Mouse (Mus musculus) MEL (cell line): ENCODE results near the gene Rab11a. TPM values are rescaled to one million over a fixed set of nuclear protein-coding genes. Genes with fewer than 3 reads are reported as not detected.
A peak's percentile ranks its signal among the peaks of the same experiment; 100 is the strongest.

ENCODE experiments used
- DNase-seq: peaks from one replicate; pipeline ENCODE4 v3.0.0; 2011; ENCODE audit warnings: low read depth, low spot score
- H3K27ac ChIP-seq: 2 replicates; pipeline ENCODE4 v1.5.1; 2012; ENCODE audit warnings: low read depth, mild to moderate bottlenecking, control low read depth, low read length, moderate library complexity; ENCODE audit not compliant: control insufficient read depth
- H3K27me3 ChIP-seq, 2 experiments: fragments of 150-350 bp in 1 of 2; sonication (generic) in 1 of 2; 2 replicates each; pipeline ENCODE4 v1.6.1; 2012; ENCODE audit warnings: low read length in 2 of 2, mild to moderate bottlenecking in 2 of 2, improper control_type of control experiment in 1 of 2, moderate library complexity in 1 of 2; ENCODE audit not compliant: insufficient read depth in 2 of 2, control insufficient read depth in 1 of 2
- H3K36me3 ChIP-seq, 2 experiments: 2 replicates each; pipeline ENCODE4 v1.6.1; 2012 to 2014; ENCODE audit warnings: low read length in 2 of 2, improper control_type of control experiment in 1 of 2, inconsistent platforms in 1 of 2, mild to moderate bottlenecking in 1 of 2; ENCODE audit not compliant: insufficient read depth in 2 of 2, control insufficient read depth in 1 of 2
- H3K4me1 ChIP-seq, 2 experiments: fragments of 150-350 bp in 1 of 2; sonication (generic) in 1 of 2; 2 replicates each; pipeline ENCODE4 v1.6.1; 2012; ENCODE audit warnings: low read length in 2 of 2, improper control_type of control experiment in 1 of 2, mild to moderate bottlenecking in 1 of 2; ENCODE audit not compliant: insufficient read depth in 2 of 2, control insufficient read depth in 1 of 2
- H3K4me3 ChIP-seq, 2 experiments: fragments of 150-350 bp in 1 of 2; sonication (generic) in 1 of 2; 2 replicates each; pipeline ENCODE4 v1.5.1; 2012; ENCODE audit warnings: low read depth in 2 of 2, low read length in 2 of 2, mild to moderate bottlenecking in 2 of 2, moderate library complexity in 2 of 2, control low read depth in 1 of 2, improper control_type of control experiment in 1 of 2; ENCODE audit not compliant: control insufficient read depth in 1 of 2, insufficient read depth in 1 of 2
- H3K79me2 ChIP-seq: 2 replicates; pipeline ENCODE4 v1.6.1; 2012; ENCODE audit warnings: mild to moderate bottlenecking, low read length, moderate library complexity; ENCODE audit not compliant: control insufficient read depth, poor library complexity, insufficient read depth
- H3K9ac ChIP-seq: 2 replicates; pipeline ENCODE4 v1.6.1; 2012; ENCODE audit warnings: low read depth, mild to moderate bottlenecking, control low read depth, low read length, moderate library complexity; ENCODE audit not compliant: control insufficient read depth, poor library complexity, severe bottlenecking
- H3K9me3 ChIP-seq: fragments of 150-350 bp; sonication (generic); replicated peaks from 2 replicates; pipeline ENCODE4 v1.6.1; 2012; ENCODE audit warnings: mild to moderate bottlenecking, low read length, improper control_type of control experiment, moderate library complexity; ENCODE audit not compliant: insufficient read depth
- CHD1 ChIP-seq: IDR thresholded peaks from 2 replicates; pipeline ENCODE4 v1.6.1; 2012; ENCODE audit warnings: low read depth, mild to moderate bottlenecking, inconsistent platforms, low read length, improper control_type of control experiment
- CHD2 ChIP-seq: IDR thresholded peaks from 2 replicates; pipeline ENCODE4 v1.6.1; 2011; ENCODE audit warnings: low read length, improper control_type of control experiment
- E2F4 ChIP-seq: IDR thresholded peaks from 2 replicates; pipeline ENCODE4 v1.6.1; 2011; ENCODE audit warnings: low read depth, low read length, improper control_type of control experiment, borderline replicate concordance
- ELF1 ChIP-seq: IDR thresholded peaks from 2 replicates; pipeline ENCODE4 v1.6.1; 2014; ENCODE audit warnings: low read depth, mild to moderate bottlenecking, inconsistent platforms, low read length, improper control_type of control experiment, moderate library complexity
- EP300 ChIP-seq, 2 experiments: IDR thresholded peaks; 2 replicates each; pipeline ENCODE4 v1.6.1; 2011; ENCODE audit warnings: improper control_type of control experiment in 2 of 2, low read length in 2 of 2, low read depth in 1 of 2, mild to moderate bottlenecking in 1 of 2
- GABPA ChIP-seq: IDR thresholded peaks from 2 replicates; pipeline ENCODE4 v1.6.1; 2012; ENCODE audit warnings: low read depth, mild to moderate bottlenecking, inconsistent platforms, low read length, improper control_type of control experiment, moderate library complexity
- HCFC1 ChIP-seq: IDR thresholded peaks from 2 replicates; pipeline ENCODE4 v1.6.1; 2012; ENCODE audit warnings: low read depth, mild to moderate bottlenecking, inconsistent platforms, low read length, improper control_type of control experiment, moderate library complexity
- JUND ChIP-seq: IDR thresholded peaks from 2 replicates; pipeline ENCODE4 v1.6.1; 2011; ENCODE audit warnings: low read depth, mild to moderate bottlenecking, improper control_type of control experiment, low read length
- KAT2A ChIP-seq: conservative IDR thresholded peaks from 2 replicates; pipeline ENCODE4 v1.6.1; 2012; ENCODE audit warnings: low read depth, low read length, improper control_type of control experiment, inconsistent platforms
- MAFK ChIP-seq: IDR thresholded peaks from 2 replicates; pipeline ENCODE4 v1.6.1; 2011; ENCODE audit warnings: low read depth, mild to moderate bottlenecking, low read length, improper control_type of control experiment, borderline replicate concordance
- MAX ChIP-seq: IDR thresholded peaks from 2 replicates; pipeline ENCODE4 v1.6.1; 2011; ENCODE audit warnings: low read length, improper control_type of control experiment
- MAZ ChIP-seq: IDR thresholded peaks from 2 replicates; pipeline ENCODE4 v1.6.1; 2012; ENCODE audit warnings: low read depth, mild to moderate bottlenecking, inconsistent platforms, low read length, improper control_type of control experiment
- MXI1 ChIP-seq: IDR thresholded peaks from 2 replicates; pipeline ENCODE4 v1.6.1; 2011; ENCODE audit warnings: mild to moderate bottlenecking, low read depth, low read length, improper control_type of control experiment
- MYC ChIP-seq: IDR thresholded peaks from 2 replicates; pipeline ENCODE4 v1.6.1; 2011; ENCODE audit warnings: low read depth, mild to moderate bottlenecking, low read length, improper control_type of control experiment, moderate library complexity
- NRF1 ChIP-seq: IDR thresholded peaks from 2 replicates; pipeline ENCODE4 v1.6.1; 2014; ENCODE audit warnings: low read depth, mild to moderate bottlenecking, inconsistent platforms, low read length, improper control_type of control experiment, moderate library complexity; ENCODE audit not compliant: poor library complexity, insufficient read depth, severe bottlenecking
- POLR2AphosphoS2 ChIP-seq: IDR thresholded peaks from 2 replicates; pipeline ENCODE4 v1.6.1; 2011; ENCODE audit warnings: low read length, improper control_type of control experiment
- POLR2AphosphoS5 ChIP-seq: IDR thresholded peaks from 2 replicates; pipeline ENCODE4 v1.6.1; 2012; ENCODE audit warnings: low read depth, borderline replicate concordance, mild to moderate bottlenecking, inconsistent platforms, low read length, moderate library complexity, mixed read lengths
- RAD21 ChIP-seq: IDR thresholded peaks from 2 replicates; pipeline ENCODE4 v1.6.1; 2011; ENCODE audit warnings: mild to moderate bottlenecking, low read depth, low read length, improper control_type of control experiment
- SIN3A ChIP-seq: IDR thresholded peaks from 2 replicates; pipeline ENCODE4 v1.6.1; 2012; ENCODE audit warnings: low read length, improper control_type of control experiment, inconsistent platforms
- SMC3 ChIP-seq: IDR thresholded peaks from 2 replicates; pipeline ENCODE4 v1.6.1; 2011; ENCODE audit warnings: low read depth, low read length, improper control_type of control experiment
- TAL1 ChIP-seq: IDR thresholded peaks from 2 replicates; pipeline ENCODE4 v1.6.1; 2012; ENCODE audit warnings: mild to moderate bottlenecking, inconsistent platforms, low read length, moderate library complexity, mixed read lengths
- TBP ChIP-seq: IDR thresholded peaks from 2 replicates; pipeline ENCODE4 v1.8.0; 2011; ENCODE audit warnings: low read depth, low read length, improper control_type of control experiment
- UBTF ChIP-seq: IDR thresholded peaks from 2 replicates; pipeline ENCODE4 v1.6.1; 2012; ENCODE audit warnings: low read depth, mild to moderate bottlenecking, inconsistent platforms, low read length, improper control_type of control experiment, moderate library complexity, borderline replicate concordance; ENCODE audit not compliant: insufficient read depth
- USF1 ChIP-seq: IDR thresholded peaks from 2 replicates; pipeline ENCODE4 v1.6.1; 2014; ENCODE audit warnings: low read depth, mild to moderate bottlenecking, inconsistent platforms, low read length, improper control_type of control experiment, moderate library complexity
- ZC3H11A ChIP-seq: IDR thresholded peaks from 2 replicates; pipeline ENCODE4 v1.6.1; 2012; ENCODE audit warnings: low read depth, mild to moderate bottlenecking, inconsistent platforms, low read length, improper control_type of control experiment
- ZKSCAN1 ChIP-seq: IDR thresholded peaks from 2 replicates; pipeline ENCODE4 v1.6.1; 2012; ENCODE audit warnings: low read depth, mild to moderate bottlenecking, inconsistent platforms, low read length, improper control_type of control experiment, moderate library complexity
- ZNF384 ChIP-seq: IDR thresholded peaks from 2 replicates; pipeline ENCODE4 v1.6.1; 2012; ENCODE audit warnings: low read depth, mild to moderate bottlenecking, inconsistent platforms, low read length, improper control_type of control experiment
- polyA plus RNA-seq, 2 experiments: library from polyadenylated mRNA; stranded (reverse) in 1 of 2; unstranded in 1 of 2; fragments of >175 nt in 1 of 2; fragments of >200 nt in 1 of 2; gene quantifications; 2 replicates each; pipeline versions ENCODE4 v1.2.1 to v1.2.4; 2012; ENCODE audit warnings: low replicate concordance in 2 of 2, low read depth in 1 of 2; ENCODE audit not compliant: insufficient read length in 2 of 2, insufficient read depth in 1 of 2, missing spikeins in 1 of 2
- total RNA-seq: library from RNA; depleted of rRNA; stranded (reverse); fragments of 300-350 nt; gene quantifications from 2 replicates; pipeline ENCODE4 v1.2.3, GENCODE M21; 2012

Rab11a gene
- total and polyA plus RNA-seq, 3 experiments: 93.7 to 212 TPM; not detected in 1

DNA sequence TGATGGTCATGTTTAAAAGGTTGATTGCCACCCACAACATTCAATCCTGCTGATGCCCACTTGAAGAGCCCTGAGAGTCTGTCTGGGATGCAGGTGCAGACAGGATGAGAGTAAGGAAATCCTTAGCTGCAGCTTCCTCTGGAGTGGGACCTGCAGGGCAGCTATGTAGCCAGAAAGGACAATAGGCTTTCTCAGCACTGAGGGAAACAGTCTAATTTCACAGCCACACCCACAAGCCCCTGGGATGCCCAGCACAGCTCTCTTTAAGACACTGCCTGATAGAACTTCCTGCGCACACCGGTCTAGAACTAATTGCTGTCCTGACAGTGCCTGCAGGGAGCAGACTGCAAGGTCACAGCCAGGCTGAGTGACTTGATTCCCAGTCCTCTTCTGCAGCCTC lies 69.6 kb downstream of the Rab11a start:
- no peaks in the 10 kb centered on the region for H3K79me2 ChIP-seq
- H3K36me3 ChIP-seq: no peaks in the 10 kb centered on the region
- H3K4me3 ChIP-seq: no peak overlapping the region
- peaks cover 2 to 5% of the 10 kb centered on the region in 2 experiments; a peak in 2 of 4 replicates for H3K4me1 ChIP-seq
- TF ChIP-seq ZC3H11A (no peak), NRF1 (no peak), POLR2AphosphoS2 (no peak), MAZ (no peak), TAL1 (no peak), CHD2 (no peak), GABPA (no peak), MYC (no peak), SMC3 (no peak), EP300 (IDR thresholded peaks at IDR 0.05; ENCODE audit: low read depth in 1 of 2, low read length in 2 of 2) (no peak), ZKSCAN1 (no peak), MAX (no peak)
- H3K27me3 ChIP-seq: peaks cover 0 to 1% of the 10 kb centered on the region in 2 experiments; a peak in 1 of 4 replicates
- H3K9me3 ChIP-seq: no peaks in the 10 kb centered on the region
- no peak for DNase-seq
- H3K9ac ChIP-seq: no peak overlapping the region
- H3K27ac ChIP-seq: no peak overlapping the region

DNA sequence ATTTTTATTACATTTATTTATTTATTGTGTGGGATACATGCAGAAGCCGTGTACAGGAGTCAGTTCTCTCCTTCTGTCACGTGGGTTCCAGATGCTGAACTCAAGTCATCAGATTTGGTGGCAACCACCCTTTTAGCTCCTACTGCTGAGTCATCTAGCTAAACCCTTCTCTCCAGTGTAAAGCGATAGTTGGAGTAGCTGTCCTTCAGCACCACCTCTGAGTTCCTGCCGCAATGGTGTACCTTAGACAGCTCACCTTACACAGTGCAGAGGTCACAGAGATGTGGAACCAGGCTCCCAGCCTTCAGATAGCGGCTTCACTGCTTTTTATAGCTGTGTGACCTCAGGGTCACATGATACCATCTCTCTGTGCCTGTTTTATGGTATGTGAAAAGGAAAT lies 70.0 kb downstream of the Rab11a start:
- no peak overlapping the region for H3K9ac ChIP-seq
- TF ChIP-seq POLR2AphosphoS5 (no peak), ZNF384 (no peak), USF1 (peak; percentile 40; the same call in 1 of the 2 replicates), JUND (no peak), MAFK (no peak), UBTF (no peak), ELF1 (no peak), SIN3A (peak; percentile 62), NRF1 (no peak), HCFC1 (no peak), KAT2A (no peak), RAD21 (no peak), TBP (no peak), E2F4 (no peak), EP300 (IDR thresholded peaks at IDR 0.05; ENCODE audit: low read depth in 1 of 2, low read length in 2 of 2) (no peak), CHD1 (no peak), MXI1 (0 out of 2 replicates have a peak, but pooled peaks have one; percentile 34), MAX (peak; percentile 61), ZKSCAN1 (no peak), SMC3 (0 out of 2 replicates have a peak, but pooled peaks have one; percentile 14)
- no peak overlapping the region for H3K4me3 ChIP-seq
- no peak overlapping the region for H3K27ac ChIP-seq
- H3K9me3 ChIP-seq: no peaks in the 10 kb centered on the region
- H3K27me3 ChIP-seq: peaks cover 2 to 3% of the 10 kb centered on the region in 2 experiments; a peak in 2 of 4 replicates
- DNase-seq: peak; percentile 79
- H3K4me1 ChIP-seq: peaks cover 2 to 5% of the 10 kb centered on the region in 2 experiments; a peak in 2 of 4 replicates
- no peaks in the 10 kb centered on the region for H3K79me2 ChIP-seq
- no peaks in the 10 kb centered on the region for H3K36me3 ChIP-seq
